Mouse (Mus musculus): ENCODE results near the gene Napb.

GRCm38 (mm10) chr2:148654961-148655360, 77.3 kb downstream of the Napb start:
- TF ChIP-seq EP300 (IDR thresholded peaks at IDR 0.05; ENCODE audit: low read depth) (no peak), CTCF (IDR thresholded peaks at IDR 0.05; ENCODE audit: low read depth) (peak; percentile 79)
